Mouse (Mus musculus) lung, postnatal 0 days (tissue): ENCODE results near the gene Osgin1.
A peak's percentile ranks its signal among the peaks of the same experiment; 100 is the strongest.

Experiments used
- CTCF ChIP-seq: IDR thresholded peaks from 2 replicates; pipeline ENCODE4 v1.5.1; 2016; ENCODE audit warnings: antibody characterized with exemption, mild to moderate bottlenecking
- EP300 ChIP-seq: IDR thresholded peaks from 2 replicates; pipeline ENCODE4 v1.6.1; 2016; ENCODE audit warnings: antibody characterized with exemption, mild to moderate bottlenecking, control low read depth

DNA sequence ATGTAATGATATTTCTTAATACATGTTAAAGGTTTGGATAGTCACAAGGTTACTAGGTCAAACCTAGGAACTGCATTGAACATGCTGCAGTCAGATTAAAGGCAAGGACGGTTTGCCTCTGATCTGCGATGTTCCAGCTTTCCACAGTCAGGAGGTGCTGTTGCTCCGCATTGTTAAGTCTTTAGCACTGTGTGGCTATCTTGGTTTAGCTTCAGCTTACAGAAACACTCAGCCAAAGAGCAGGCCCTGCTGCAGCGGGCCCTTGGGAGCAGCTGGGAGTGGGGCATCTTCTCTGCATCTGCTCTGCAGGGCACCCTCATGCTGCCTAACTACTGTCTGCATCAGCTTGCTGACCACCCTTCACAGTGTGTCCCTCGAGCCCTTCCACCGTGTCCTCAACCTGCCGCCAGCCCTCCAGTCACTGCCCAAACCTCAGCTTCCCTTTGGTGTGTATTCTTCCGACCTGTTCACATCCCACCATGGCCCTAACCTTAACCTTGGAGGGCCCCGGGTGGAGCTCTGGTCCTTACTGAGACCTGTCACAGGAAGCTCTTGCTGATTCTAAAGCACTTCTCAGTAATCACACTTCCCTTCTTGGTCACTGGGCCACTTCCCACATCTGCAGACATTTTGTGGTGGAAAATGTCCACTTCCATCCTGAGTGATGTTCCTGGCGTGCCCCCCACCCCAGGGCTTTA lies 21.7 kb upstream of the Osgin1 start:
- TF ChIP-seq CTCF (peak; percentile 22; the same call in 1 of the 2 replicates), EP300 (no peak)
